Mouse (Mus musculus): ENCODE measurements at regions not wholly inside any gene's neighbourhood (a gene's known extent, or its start where the extent isn't known, plus 50 kb on each side); places are given as distances from the start of the nearest gene placed in this dataset.

GRCm38 (mm10) chr4:28298911-28299353 is 514.0 kb upstream of the Epha7 start:
- no peak for DNase-seq (ENCODE audit: low read depth)

- no peak for DNase-seq (ENCODE audit: low read depth)
These were observed 512.9 kb upstream of the Epha7 start for GRCm38 (mm10) chr4:28300018-28300440.

GRCm38 (mm10) chr4:28301686-28302085 is 511.2 kb upstream of the Epha7 start:
- DNase-seq (ENCODE audit: low read depth) = no peak

- DNase-seq (ENCODE audit: low read depth) = no peak
These were observed 481.9 kb upstream of the Epha7 start for GRCm38 (mm10) chr4:28331036-28331435.

- no peak for DNase-seq (ENCODE audit: low read depth)
These were observed 448.4 kb upstream of the Epha7 start for GRCm38 (mm10) chr4:28364566-28364965.

- no peak for DNase-seq (ENCODE audit: low read depth)
These were observed 435.8 kb upstream of the Epha7 start for GRCm38 (mm10) chr4:28377087-28377486.

- no peak for DNase-seq (ENCODE audit: low read depth)
These were observed 434.3 kb upstream of the Epha7 start for GRCm38 (mm10) chr4:28378661-28379060.

- peak; percentile 87 for DNase-seq (ENCODE audit: low read depth)
These were observed 388.6 kb upstream of the Epha7 start for GRCm38 (mm10) chr4:28424341-28424740.

- DNase-seq (ENCODE audit: low read depth) = no peak
These were observed 372.8 kb upstream of the Epha7 start for GRCm38 (mm10) chr4:28440161-28440560.

GRCm38 (mm10) chr4:28453111-28453510 is 359.8 kb upstream of the Epha7 start:
- peak; percentile 85 for DNase-seq (ENCODE audit: low read depth)

- DNase-seq (ENCODE audit: low read depth) = peak; percentile 40
These were observed 356.6 kb upstream of the Epha7 start for GRCm38 (mm10) chr4:28456312-28456711.
